Mouse (Mus musculus) kidney, postnatal 0 days (tissue): ENCODE measurements at regions not wholly inside any gene's neighbourhood (a gene's known extent, or its start where the extent isn't known, plus 50 kb on each side); places are given as distances from the start of the nearest gene placed in this dataset.

Experiments
- ATAC-seq: fragments of 200-750 bp; cut with Nextera tagmentation; replicated peaks from 2 replicates; pipeline ENCODE4 v1.8.0; 2017; ENCODE audit warnings: low read depth, moderate number of reproducible peaks, moderate TSS enrichment, moderate library complexity; ENCODE audit not compliant: low FRiP score
- DNase-seq: peaks from one replicate; pipeline ENCODE4 v3.0.0-alpha.2; 2016; ENCODE audit warnings: low spot score
- H3K27ac ChIP-seq: fragments of 300-500 bp; sonication (generic); 2 replicates; pipeline ENCODE4 v1.5.1; 2014; ENCODE audit warnings: mild to moderate bottlenecking
- H3K27me3 ChIP-seq: fragments of 300-500 bp; sonication (generic); 2 replicates; pipeline ENCODE4 v1.6.1; 2014; ENCODE audit warnings: low read length, mixed read lengths; ENCODE audit not compliant: insufficient read depth
- H3K36me3 ChIP-seq: fragments of 300-500 bp; sonication (generic); 2 replicates; pipeline ENCODE4 v1.6.1; 2014; ENCODE audit warnings: low read length, mixed read lengths; ENCODE audit not compliant: insufficient read depth
- H3K4me1 ChIP-seq: fragments of 300-500 bp; sonication (generic); replicated peaks from 2 replicates; pipeline ENCODE4 v1.6.1; 2014; ENCODE audit warnings: antibody characterized with exemption, low read length, mixed read lengths; ENCODE audit not compliant: insufficient read depth
- H3K4me2 ChIP-seq: fragments of 300-500 bp; sonication (generic); 2 replicates; pipeline ENCODE4 v1.6.1; 2014; ENCODE audit warnings: mild to moderate bottlenecking, low read length, moderate library complexity, mixed read lengths
- H3K4me3 ChIP-seq: fragments of 300-500 bp; sonication (generic); replicated peaks from 2 replicates; pipeline ENCODE4 v1.5.1; 2014; ENCODE audit warnings: low read depth, low read length
- H3K9ac ChIP-seq: fragments of 300-500 bp; sonication (generic); 2 replicates; pipeline ENCODE4 v1.6.1; 2014; ENCODE audit warnings: low read depth, low read length
- H3K9me3 ChIP-seq: fragments of 300-500 bp; sonication (generic); replicated peaks from 2 replicates; pipeline ENCODE4 v1.6.1; 2016; ENCODE audit warnings: low read length, inconsistent platforms, mixed read lengths
- CTCF ChIP-seq: IDR thresholded peaks from 2 replicates; pipeline ENCODE4 v1.5.1; 2016; ENCODE audit warnings: antibody characterized with exemption, low read depth, mild to moderate bottlenecking, moderate library complexity
- WGBS: fragments of 180-500 bp; shearing (Covaris S2); extraction: QIAGEN DNeasy Blood & Tissue Kit; methylation state at CpG from one replicate; pipeline ENCODE4 v1.1.7; 2014; 5-methylcytosine and 5-hydroxymethylcytosine counted together

- no peak for DNase-seq
- WGBS = 87% methylated on average over 8 of the region's 8 CpGs
Observed at GRCm38 (mm10) chr16:52601068-52601829, 147.4 kb upstream of the Alcam start.

DNA sequence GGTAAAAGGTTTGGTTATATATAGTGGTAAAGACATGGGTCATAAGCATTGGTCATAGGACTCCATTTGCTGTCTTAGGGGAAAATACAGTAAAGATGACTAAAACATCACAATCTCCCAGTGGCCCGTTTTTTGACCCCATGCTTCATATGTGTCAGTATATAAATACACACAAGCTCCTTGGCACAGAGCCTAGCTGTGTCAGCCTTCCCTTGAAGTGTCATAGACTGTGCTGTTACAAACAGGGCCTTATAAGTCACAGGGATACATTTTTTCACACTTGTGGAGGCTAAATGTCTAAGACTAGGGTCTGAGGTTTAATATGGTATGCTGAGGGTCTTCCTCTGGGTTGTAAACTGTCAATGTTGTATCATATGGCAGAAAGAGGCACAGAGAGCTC, 144.4 kb upstream of the Alcam start:
- no peak for TF ChIP-seq CTCF
- Histone ChIP-seq H3K27me3 (no peaks in the 10 kb centered on the region), H3K27ac (no peak overlapping the region), H3K4me3 (no peak overlapping the region), H3K4me1 (no peaks in the 10 kb centered on the region), H3K4me2 (no peak overlapping the region), H3K9ac (no peak overlapping the region), H3K9me3 (no peaks in the 10 kb centered on the region), H3K36me3 (no peaks in the 10 kb centered on the region)
- 47% methylated on average over 1 of the region's 1 CpGs for WGBS
- peak; percentile 63 for DNase-seq
- ATAC-seq = no peak

More at GRCm38 (mm10) chr16:52601068-52601829, 147.4 kb upstream of the Alcam start:
- no peaks in the 10 kb centered on the region for H3K4me1 ChIP-seq
- H3K9me3 ChIP-seq = no peaks in the 10 kb centered on the region
- no peak for ATAC-seq
- no peak overlapping the region for H3K27ac ChIP-seq
- H3K4me2 ChIP-seq = no peak overlapping the region
- H3K36me3 ChIP-seq = no peaks in the 10 kb centered on the region
- TF ChIP-seq CTCF = no peak
- no peaks in the 10 kb centered on the region for H3K27me3 ChIP-seq
- H3K4me3 ChIP-seq = no peak overlapping the region
- no peak overlapping the region for H3K9ac ChIP-seq

GRCm38 (mm10) chr16:52597181-52597580, 143.3 kb upstream of the Alcam start:
- ATAC-seq = no peak
- no peak overlapping the region for H3K4me2 ChIP-seq
- no peak overlapping the region for H3K9ac ChIP-seq
- no peak for DNase-seq
- no peak overlapping the region for H3K27ac ChIP-seq
- WGBS = 86% methylated on average over 7 of the region's 7 CpGs
- no peak overlapping the region for H3K4me3 ChIP-seq
- H3K9me3 ChIP-seq = no peaks in the 10 kb centered on the region
- TF ChIP-seq CTCF = no peak
- H3K36me3 ChIP-seq = no peaks in the 10 kb centered on the region
- H3K4me1 ChIP-seq = no peaks in the 10 kb centered on the region
- no peaks in the 10 kb centered on the region for H3K27me3 ChIP-seq

- no peaks in the 10 kb centered on the region for H3K9me3 ChIP-seq
- H3K4me1 ChIP-seq = no peaks in the 10 kb centered on the region
- TF ChIP-seq CTCF = no peak
- ATAC-seq (peak; percentile 43; the same call in 1 of the 2 replicates), DNase-seq (no peak)
- no peak overlapping the region for H3K9ac ChIP-seq
- no peak overlapping the region for H3K4me3 ChIP-seq
- WGBS = 27% methylated on average over 1 of the region's 1 CpGs
- H3K27me3 ChIP-seq = no peaks in the 10 kb centered on the region
- no peak overlapping the region for H3K4me2 ChIP-seq
- no peaks in the 10 kb centered on the region for H3K36me3 ChIP-seq
- H3K27ac ChIP-seq = no peak overlapping the region
Observed at GRCm38 (mm10) chr16:52588291-52588781, 134.5 kb upstream of the Alcam start.

GRCm38 (mm10) chr16:52569078-52569477, 115.2 kb upstream of the Alcam start:
- Histone ChIP-seq H3K4me2 (no peak overlapping the region), H3K4me1 (no peaks in the 10 kb centered on the region), H3K4me3 (no peak overlapping the region), H3K27ac (no peak overlapping the region), H3K36me3 (no peaks in the 10 kb centered on the region), H3K9ac (no peak overlapping the region), H3K9me3 (no peaks in the 10 kb centered on the region), H3K27me3 (no peaks in the 10 kb centered on the region)
- no peak for TF ChIP-seq CTCF
- 83% methylated on average over 2 of the region's 2 CpGs for WGBS
- ATAC-seq (no peak), DNase-seq (no peak)

- no peaks in the 10 kb centered on the region for H3K9me3 ChIP-seq
- 82% methylated on average over 1 of the region's 1 CpGs for WGBS
- no peaks in the 10 kb centered on the region for H3K27me3 ChIP-seq
- no peaks in the 10 kb centered on the region for H3K36me3 ChIP-seq
- no peak overlapping the region for H3K4me3 ChIP-seq
- H3K4me2 ChIP-seq = no peak overlapping the region
- H3K4me1 ChIP-seq = no peaks in the 10 kb centered on the region
- no peak for ATAC-seq
- H3K27ac ChIP-seq = no peak overlapping the region
- DNase-seq = no peak
- no peak for TF ChIP-seq CTCF
- no peak overlapping the region for H3K9ac ChIP-seq
Observed at GRCm38 (mm10) chr16:52536278-52536677, 82.4 kb upstream of the Alcam start.

GRCm38 (mm10) chr16:52534601-52535000, 80.7 kb upstream of the Alcam start:
- H3K9me3 ChIP-seq = no peaks in the 10 kb centered on the region
- no peak overlapping the region for H3K4me2 ChIP-seq
- no peak for ATAC-seq
- H3K4me3 ChIP-seq = no peak overlapping the region
- no peak for TF ChIP-seq CTCF
- WGBS = 50% methylated on average over 1 of the region's 1 CpGs
- no peak overlapping the region for H3K9ac ChIP-seq
- peak; percentile 61 for DNase-seq
- H3K27me3 ChIP-seq = no peaks in the 10 kb centered on the region
- H3K27ac ChIP-seq = no peak overlapping the region
- no peaks in the 10 kb centered on the region for H3K4me1 ChIP-seq
- H3K36me3 ChIP-seq = no peaks in the 10 kb centered on the region
